Comparison of ENCODE assay signal across 20 mouse cellular contexts in the genomic region with DNA sequence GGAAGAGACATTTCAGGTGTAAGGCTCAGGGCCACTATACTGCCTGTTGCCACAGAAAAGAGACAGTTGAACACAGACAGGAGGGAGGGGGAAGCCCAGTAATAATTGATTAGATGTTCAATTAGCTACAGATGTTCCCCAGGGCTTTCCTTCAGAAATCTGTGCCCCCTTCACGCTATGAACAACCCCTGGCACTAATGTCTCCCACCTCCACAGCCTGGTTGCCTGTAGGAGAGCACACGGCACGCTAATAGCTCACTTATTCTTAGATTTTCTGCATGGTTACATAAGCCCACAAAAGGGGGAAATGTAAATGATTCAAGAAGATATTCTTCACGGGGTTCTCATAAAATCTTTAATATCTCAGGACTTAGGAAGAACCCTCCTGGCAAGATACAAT.
DNase-seq lines count a peak whose midpoint lies in the region; ATAC-seq and TF ChIP-seq lines count a peak whose summit lies in the region.
"Had no signal": no experiment of that assay in that cellular context is flagged by ENCODE, and none has a peak within 500 bp of the region (broad histone marks: within the 10 kb centered on the region; RNA-seq: fewer than 3 reads in every experiment).

No protein-coding gene starts in this region.

- TF ChIP-seq CTCF in kidney, postnatal 0 days (IDR thresholded peaks at IDR 0.05; ENCODE audit: low read depth) = no peak

- H3K9ac ChIP-seq in hindbrain, embryonic 15.5 days = no peak overlapping the region
- H3K9ac ChIP-seq in hindbrain, embryonic 11.5 days (ENCODE audit: low read depth, low read length) = no peak overlapping the region
- no peak overlapping the region for H3K9ac ChIP-seq in kidney, postnatal 0 days (ENCODE audit: low read depth, low read length)
- H3K9ac ChIP-seq in neural tube, embryonic 13.5 days = no peak overlapping the region
- H3K9ac ChIP-seq: embryonic facial prominence, embryonic 12.5 days; forebrain, embryonic 15.5 days; heart, embryonic 13.5 days had no signal

- no peaks in the 10 kb centered on the region for H3K27me3 ChIP-seq in hindbrain, embryonic 15.5 days
- H3K27me3 ChIP-seq in hindbrain, embryonic 11.5 days (ENCODE audit: control insufficient read depth, insufficient read depth, low read length) = no peaks in the 10 kb centered on the region
- no peaks in the 10 kb centered on the region for H3K27me3 ChIP-seq in kidney, postnatal 0 days (ENCODE audit: insufficient read depth, low read length)
- H3K27me3 ChIP-seq in neural tube, embryonic 13.5 days = no peaks in the 10 kb centered on the region
- H3K27me3 ChIP-seq: CH12.LX; embryonic facial prominence, embryonic 12.5 days; forebrain, embryonic 15.5 days; heart, embryonic 13.5 days; Patski had no signal

- no peaks in the 10 kb centered on the region for H3K36me3 ChIP-seq in hindbrain, embryonic 15.5 days
- no peaks in the 10 kb centered on the region for H3K36me3 ChIP-seq in hindbrain, embryonic 11.5 days (ENCODE audit: control insufficient read depth, insufficient read depth, low read length)
- no peaks in the 10 kb centered on the region for H3K36me3 ChIP-seq in kidney, postnatal 0 days (ENCODE audit: insufficient read depth, low read length)
- no peaks in the 10 kb centered on the region for H3K36me3 ChIP-seq in neural tube, embryonic 13.5 days
- H3K36me3 ChIP-seq: embryonic facial prominence, embryonic 12.5 days; forebrain, embryonic 15.5 days had no signal

- no peak for DNase-seq in hindbrain, embryonic 11.5 days (ENCODE audit: low spot score)
- peak; percentile 9 for DNase-seq in kidney, postnatal 0 days (ENCODE audit: low spot score)
- DNase-seq in kidney, adult 8-10 months = no peak
- no peak for DNase-seq in neural tube, embryonic 10.5 days (ENCODE audit: extremely low spot score, low spot score)
- no peak for DNase-seq in left cerebral cortex, postnatal 36 days (ENCODE audit: low spot score in 2 of 2)
- DNase-seq: adrenal gland, postnatal 14 days; cerebellum, adult 2 months; cerebellum, postnatal 10 days; gastrocnemius, postnatal 36 days; heart, adult 11 months; heart, postnatal 36 days had no signal

- ATAC-seq in hindbrain, embryonic 15.5 days (ENCODE audit: low FRiP score, low read depth) = no peak
- ATAC-seq in hindbrain, embryonic 11.5 days (ENCODE audit: low FRiP score) = no peak
- no peak for ATAC-seq in kidney, postnatal 0 days (replicated peaks; ENCODE audit: low FRiP score, low read depth)
- ATAC-seq in neural tube, embryonic 13.5 days (ENCODE audit: low read depth) = peak; percentile 65
- ATAC-seq: activated CD4-positive, CD25-positive, alpha-beta regulatory T cell, adult 4 months; forebrain, embryonic 15.5 days; hindbrain, embryonic 16.5 days; Patski had no signal

- peak overlapping the region; percentile 35 for H3K27ac ChIP-seq in hindbrain, embryonic 15.5 days (replicated peaks)
- H3K27ac ChIP-seq in hindbrain, embryonic 11.5 days (ENCODE audit: low read depth, low read length) = no peak overlapping the region
- peak overlapping the region; percentile 8; the same call in 1 of the 2 replicates for H3K27ac ChIP-seq in kidney, postnatal 0 days
- H3K27ac ChIP-seq in neural tube, embryonic 13.5 days (replicated peaks) = no peak overlapping the region
- H3K27ac ChIP-seq: embryonic facial prominence, embryonic 12.5 days; forebrain, embryonic 15.5 days; heart, embryonic 13.5 days had no signal

- intact Hi-C loops in left cerebral cortex, postnatal 36 days (cut with DNase I) = no loop called here

- 25% methylated on average over 4 of the region's 4 CpGs for WGBS in hindbrain, embryonic 15.5 days
- 48% methylated on average over 4 of the region's 4 CpGs for WGBS in hindbrain, embryonic 11.5 days
- 51% methylated on average over 4 of the region's 4 CpGs for WGBS in kidney, postnatal 0 days
- WGBS in neural tube, embryonic 13.5 days = 39% methylated on average over 4 of the region's 4 CpGs

- H3K4me3 ChIP-seq in hindbrain, embryonic 15.5 days = no peak overlapping the region
- H3K4me3 ChIP-seq in hindbrain, embryonic 11.5 days (ENCODE audit: low read depth, low read length) = no peak overlapping the region
- H3K4me3 ChIP-seq in kidney, postnatal 0 days (replicated peaks; ENCODE audit: low read depth, low read length) = no peak overlapping the region
- H3K4me3 ChIP-seq in neural tube, embryonic 13.5 days = no peak overlapping the region
- H3K4me3 ChIP-seq: embryonic facial prominence, embryonic 12.5 days; forebrain, embryonic 15.5 days; heart, embryonic 13.5 days had no signal

- H3K4me1 ChIP-seq in hindbrain, embryonic 15.5 days (replicated peaks) = peaks cover 5% of the 10 kb centered on the region; the same call in 1 of the 2 replicates
- H3K4me1 ChIP-seq in hindbrain, embryonic 11.5 days (replicated peaks; ENCODE audit: control insufficient read depth, insufficient read depth, low read length) = no peaks in the 10 kb centered on the region
- H3K4me1 ChIP-seq in kidney, postnatal 0 days (replicated peaks; ENCODE audit: insufficient read depth, low read length) = no peaks in the 10 kb centered on the region
- 0 out of 2 replicates have a peak, but pooled peaks cover 7% of the 10 kb centered on the region for H3K4me1 ChIP-seq in neural tube, embryonic 13.5 days (replicated peaks)
- H3K4me1 ChIP-seq: embryonic facial prominence, embryonic 12.5 days had no signal

- H3K9me3 ChIP-seq in hindbrain, embryonic 15.5 days = no peaks in the 10 kb centered on the region
- H3K9me3 ChIP-seq in hindbrain, embryonic 11.5 days (ENCODE audit: control insufficient read depth, low read length) = no peaks in the 10 kb centered on the region
- H3K9me3 ChIP-seq in kidney, postnatal 0 days (replicated peaks; ENCODE audit: low read length) = no peaks in the 10 kb centered on the region
- no peaks in the 10 kb centered on the region for H3K9me3 ChIP-seq in neural tube, embryonic 13.5 days
- H3K9me3 ChIP-seq: forebrain, embryonic 15.5 days had no signal

- H3K4me2 ChIP-seq in hindbrain, embryonic 15.5 days = no peak overlapping the region
- H3K4me2 ChIP-seq in hindbrain, embryonic 11.5 days (replicated peaks; ENCODE audit: low read depth, low read length) = no peak overlapping the region
- no peak overlapping the region for H3K4me2 ChIP-seq in kidney, postnatal 0 days (ENCODE audit: low read length)
- H3K4me2 ChIP-seq in neural tube, embryonic 13.5 days = no peak overlapping the region
- H3K4me2 ChIP-seq: embryonic facial prominence, embryonic 12.5 days; forebrain, embryonic 15.5 days; heart, embryonic 13.5 days had no signal

Comparison
In these comparisons a context has a peak if more than half of its experiments do, and no peak if none do; other contexts are left out.
1. H3K27ac ChIP-seq: peak in hindbrain, embryonic 15.5 days (single experiment) and kidney, postnatal 0 days (single experiment); none in hindbrain, embryonic 11.5 days (single experiment) and neural tube, embryonic 13.5 days (single experiment).